Mouse (Mus musculus) heart, adult 2 months (tissue): ENCODE measurements around the gene Rgs3. TPM values are rescaled to one million over a fixed set of nuclear protein-coding genes. Genes with fewer than 3 reads are reported as not detected.

Experiments used
- DNase-seq, 2 experiments: peaks; one replicate each; pipeline ENCODE4 v3.0.0; 2021
- H3K27ac ChIP-seq: fragments of 200-600 bp; 2 replicates; pipeline ENCODE4 v1.8.1; 2022
- H3K27me3 ChIP-seq: fragments of 200-500 bp; 2 replicates; pipeline ENCODE4 v1.6.1; 2012; ENCODE audit warnings: mild to moderate bottlenecking, low read length, inconsistent platforms, mixed read lengths; ENCODE audit not compliant: control insufficient read depth, insufficient read depth
- H3K36me3 ChIP-seq: fragments of 200-500 bp; 2 replicates; pipeline ENCODE4 v1.6.1; 2012; ENCODE audit warnings: low read length, inconsistent platforms; ENCODE audit not compliant: control insufficient read depth, insufficient read depth
- H3K4me1 ChIP-seq: fragments of 200-500 bp; 2 replicates; pipeline ENCODE4 v1.6.1; 2011; ENCODE audit warnings: low read length; ENCODE audit not compliant: control insufficient read depth, insufficient read depth
- H3K4me3 ChIP-seq: fragments of 200-600 bp; 2 replicates; pipeline ENCODE4 v1.8.1; 2022
- H3K79me2 ChIP-seq: fragments of 200-500 bp; replicated peaks from 2 replicates; pipeline ENCODE4 v1.6.1; 2012; ENCODE audit warnings: mild to moderate bottlenecking, inconsistent platforms, low read length, moderate library complexity, mixed read lengths; ENCODE audit not compliant: control insufficient read depth, insufficient read depth
- H3K9ac ChIP-seq: fragments of 200-500 bp; 2 replicates; pipeline ENCODE4 v1.6.1; 2012; ENCODE audit warnings: low read depth, mild to moderate bottlenecking, control low read depth, inconsistent platforms, low read length, mixed read lengths
- CTCF ChIP-seq: fragments of 200-600 bp; IDR thresholded peaks from 2 replicates; pipeline ENCODE4 v1.8.1; 2022; ENCODE audit warnings: antibody characterized with exemption, mild to moderate bottlenecking, moderate library complexity
- EP300 ChIP-seq: fragments of 200-500 bp; IDR thresholded peaks from 2 replicates; pipeline ENCODE4 v1.6.1; 2011; ENCODE audit warnings: low read depth, low read length, control low read depth; ENCODE audit not compliant: insufficient read depth
- POLR2A ChIP-seq: fragments of 200-500 bp; IDR thresholded peaks from 2 replicates; pipeline ENCODE4 v1.6.1; 2011; ENCODE audit warnings: mild to moderate bottlenecking, low read depth, low read length, control low read depth; ENCODE audit not compliant: insufficient read depth
- WGBS: fragments of 180-500 bp; shearing (Covaris S2); methylation state at CpG from one replicate; pipeline ENCODE4 v1.1.7; 2018; 5-methylcytosine and 5-hydroxymethylcytosine counted together
- intact Hi-C: fragments of 180-260 bp; cut with DNase I; formaldehyde crosslinking; loops from one replicate; pipeline ENCODE4 v1.15.1; 2025
- polyA plus RNA-seq: library from polyadenylated mRNA; depleted of rRNA; stranded (reverse); fragments of >200 nt; gene quantifications from 2 replicates; pipeline ENCODE4 v1.2.3, GENCODE M21; 2012
- total RNA-seq, 2 experiments: library from RNA; stranded (reverse); gene quantifications; 2 replicates each; pipeline ENCODE4 v1.2.3; 2021

Gene Rgs3
- total and polyA plus RNA-seq, 3 experiments: 23.5 to 48.1 (median 33.7) TPM

DNA sequence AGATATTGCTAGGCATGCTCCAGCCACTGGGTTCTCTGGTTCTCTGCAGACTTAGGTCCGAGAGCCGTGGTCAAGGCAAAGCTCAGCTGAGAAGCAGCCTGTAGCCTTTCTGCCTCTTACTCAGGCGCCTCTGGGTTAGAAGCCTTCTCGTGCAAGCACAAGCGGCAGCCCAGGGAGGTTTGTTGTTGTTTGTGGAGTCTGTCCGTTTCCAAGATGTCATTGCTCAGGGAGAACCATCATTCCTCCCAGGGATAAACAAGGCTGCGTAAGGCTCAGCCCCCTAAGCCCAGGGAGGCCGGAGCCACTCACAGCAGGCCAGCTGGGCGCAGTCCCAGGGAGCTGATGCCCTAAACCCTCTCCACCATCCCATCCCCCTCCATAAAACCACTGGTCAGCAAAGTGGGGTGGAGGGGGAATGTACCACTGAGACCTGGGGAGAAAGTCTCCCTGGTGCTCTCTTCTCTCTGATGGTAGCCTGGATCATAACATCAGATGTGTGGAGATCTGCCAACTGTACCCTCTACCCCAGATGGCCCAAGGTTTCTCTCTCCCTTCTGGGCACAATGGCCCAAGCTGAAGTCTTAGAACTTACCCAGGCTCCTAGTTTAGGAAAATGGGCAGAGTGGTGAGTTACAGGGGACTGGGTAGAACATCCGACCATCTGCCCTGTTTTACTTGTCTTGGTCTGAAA lies 117.5 kb downstream of the Rgs3 start:
- Histone ChIP-seq H3K4me3 (no peak overlapping the region), H3K79me2 (no peaks in the 10 kb centered on the region; the same call in 1 of the 2 replicates), H3K36me3 (no peaks in the 10 kb centered on the region), H3K27ac (no peak overlapping the region), H3K4me1 (peaks cover 3% of the 10 kb centered on the region), H3K9ac (no peak overlapping the region), H3K27me3 (no peaks in the 10 kb centered on the region)
- intact Hi-C loops: no loop called here
- DNase-seq: no peak
- TF ChIP-seq CTCF: no peak
- no peak for TF ChIP-seq EP300
- no peak for TF ChIP-seq POLR2A
- 87% methylated on average over 10 of the region's 10 CpGs for WGBS

- Histone ChIP-seq H3K79me2 (no peaks in the 10 kb centered on the region; the same call in 1 of the 2 replicates), H3K4me3 (no peak overlapping the region), H3K27ac (no peak overlapping the region), H3K9ac (no peak overlapping the region), H3K27me3 (no peaks in the 10 kb centered on the region), H3K4me1 (peaks cover 6% of the 10 kb centered on the region), H3K36me3 (no peaks in the 10 kb centered on the region)
- no peak for DNase-seq
- 70% methylated on average over 9 of the region's 9 CpGs for WGBS
- TF ChIP-seq POLR2A: no peak
- no peak for TF ChIP-seq CTCF
- TF ChIP-seq EP300: no peak
- intact Hi-C loops: no loop called here
Measured at GRCm38 (mm10) chr4:62679157-62679556, 119.5 kb downstream of the Rgs3 start.

- H3K36me3 ChIP-seq: no peaks in the 10 kb centered on the region
- H3K27ac ChIP-seq: no peak overlapping the region
- H3K4me1 ChIP-seq: peaks cover 10% of the 10 kb centered on the region
- no peaks in the 10 kb centered on the region; the same call in 1 of the 2 replicates for H3K79me2 ChIP-seq
- H3K4me3 ChIP-seq: no peak overlapping the region
- H3K27me3 ChIP-seq: no peaks in the 10 kb centered on the region
- TF ChIP-seq CTCF (no peak), POLR2A (no peak), EP300 (no peak)
- no peak for DNase-seq
- intact Hi-C loops: no loop called here
- H3K9ac ChIP-seq: no peak overlapping the region
- WGBS: 58% methylated on average over 11 of the region's 11 CpGs
Measured at GRCm38 (mm10) chr4:62681467-62681866, 121.8 kb downstream of the Rgs3 start.

GRCm38 (mm10) chr4:62682371-62682770 lies 122.7 kb downstream of the Rgs3 start:
- intact Hi-C loops: no loop called here
- H3K27ac ChIP-seq: no peak overlapping the region
- H3K79me2 ChIP-seq: no peaks in the 10 kb centered on the region; the same call in 1 of the 2 replicates
- H3K36me3 ChIP-seq: no peaks in the 10 kb centered on the region
- H3K4me1 ChIP-seq: peaks cover 10% of the 10 kb centered on the region
- no peaks in the 10 kb centered on the region for H3K27me3 ChIP-seq
- H3K4me3 ChIP-seq: no peak overlapping the region
- no peak for DNase-seq
- TF ChIP-seq POLR2A (no peak), CTCF (no peak), EP300 (no peak)
- 63% methylated on average over 8 of the region's 8 CpGs for WGBS
- H3K9ac ChIP-seq: no peak overlapping the region

- no peaks in the 10 kb centered on the region for H3K27me3 ChIP-seq
- no peak overlapping the region for H3K4me3 ChIP-seq
- 82% methylated on average over 6 of the region's 6 CpGs for WGBS
- H3K27ac ChIP-seq: no peak overlapping the region
- H3K4me1 ChIP-seq: peaks cover 12% of the 10 kb centered on the region
- TF ChIP-seq POLR2A (no peak), EP300 (no peak), CTCF (no peak)
- intact Hi-C loops: no loop called here
- no peaks in the 10 kb centered on the region; the same call in 1 of the 2 replicates for H3K79me2 ChIP-seq
- DNase-seq: no peak
- no peak overlapping the region for H3K9ac ChIP-seq
- H3K36me3 ChIP-seq: no peaks in the 10 kb centered on the region
Measured at GRCm38 (mm10) chr4:62683148-62683547, 123.5 kb downstream of the Rgs3 start.

- WGBS: 63% methylated on average over 3 of the region's 3 CpGs
- no peak overlapping the region for H3K27ac ChIP-seq
- no peak overlapping the region for H3K9ac ChIP-seq
- intact Hi-C loops: no loop called here
- no peaks in the 10 kb centered on the region for H3K27me3 ChIP-seq
- H3K4me3 ChIP-seq: no peak overlapping the region
- no peak for DNase-seq
- H3K79me2 ChIP-seq: no peaks in the 10 kb centered on the region; the same call in 1 of the 2 replicates
- H3K36me3 ChIP-seq: no peaks in the 10 kb centered on the region
- TF ChIP-seq EP300 (no peak), CTCF (no peak), POLR2A (no peak)
- H3K4me1 ChIP-seq: peaks cover 12% of the 10 kb centered on the region
Measured at GRCm38 (mm10) chr4:62684351-62684750, 124.7 kb downstream of the Rgs3 start.
